Mouse (Mus musculus) brain, adult 10 weeks (tissue): ENCODE measurements around the gene Pkd2l1. TPM values are rescaled to one million over a fixed set of nuclear protein-coding genes. Genes with fewer than 3 reads are reported as not detected.

Experiments
- polyA plus RNA-seq: library from polyadenylated mRNA; stranded (reverse); fragments of 350-450 nt; fragmentation: Illumina TruSeq; extraction: RNeasy Lipid Tissue Mini Kit (QIAGEN cat#74804); gene quantifications from one replicate; pipeline ENCODE4 v1.2.3, GENCODE M21; 2015; ENCODE audit warnings: low read depth, low replicate concordance

Gene Pkd2l1
- polyA plus RNA-seq: 1.1 TPM

GRCm38 (mm10) chr19:44192342-44192741 is at the start of gene Pkd2l1:
Gene Pkd2l1 (minus strand): TSS chr19:44192442.

GRCm38 (mm10) chr19:44203015-44203564 is 10.8 kb upstream of the Pkd2l1 start, which contains the start of gene Scd3:
Gene Scd3 (plus strand): TSS chr19:44203269.

GRCm38 (mm10) chr19:44145702-44146567 is 46.3 kb downstream of the Pkd2l1 start, which contains the start of gene Bloc1s2:
Gene Bloc1s2 (minus strand): TSS chr19:44146446.

DNA sequence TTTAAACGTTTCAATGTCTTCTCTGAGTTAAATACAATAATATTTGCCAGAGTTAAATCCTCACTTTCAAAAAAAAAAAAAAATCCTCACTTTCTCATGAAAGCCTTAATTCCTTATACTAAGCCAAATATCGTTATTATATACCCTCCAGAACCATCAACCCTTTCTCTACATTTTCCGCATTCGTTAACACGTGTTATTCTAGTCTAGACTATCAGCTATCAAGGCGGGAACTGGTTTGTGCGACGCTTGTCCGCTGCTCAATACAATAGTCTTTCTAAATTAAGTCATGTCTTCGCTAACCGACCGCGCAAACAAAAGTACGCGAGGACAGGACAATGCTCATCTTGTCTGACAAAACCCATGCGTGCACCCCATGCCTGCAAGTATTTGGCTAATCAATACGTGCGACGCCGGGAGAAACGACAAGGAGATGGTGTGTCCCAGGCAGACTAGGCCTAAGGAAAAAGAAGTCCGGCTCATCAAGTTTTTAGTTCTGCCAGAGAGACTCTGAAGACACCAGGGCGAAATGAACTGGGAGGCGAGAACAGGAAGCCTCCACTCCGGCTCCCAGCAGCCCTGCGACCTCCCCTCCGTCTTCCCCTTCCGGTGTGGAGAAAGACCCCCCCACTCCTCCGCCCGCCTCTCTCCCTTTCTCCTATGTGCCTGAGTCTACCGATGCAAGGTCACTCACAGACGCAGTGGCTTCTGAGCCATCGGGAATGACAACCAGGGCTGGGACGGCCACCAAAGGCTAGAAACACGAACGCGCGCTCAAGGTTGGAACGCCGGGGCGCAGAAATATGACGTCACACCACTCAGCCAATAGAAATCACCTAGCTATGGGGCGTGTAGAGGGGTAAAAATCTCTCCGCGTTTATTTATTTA is 56.9 kb downstream of the Pkd2l1 start, which contains the start of gene Cwf19l1:
Gene Cwf19l1 (minus strand): TSS at position 805 of the 888 bp plus-strand sequence.

DNA sequence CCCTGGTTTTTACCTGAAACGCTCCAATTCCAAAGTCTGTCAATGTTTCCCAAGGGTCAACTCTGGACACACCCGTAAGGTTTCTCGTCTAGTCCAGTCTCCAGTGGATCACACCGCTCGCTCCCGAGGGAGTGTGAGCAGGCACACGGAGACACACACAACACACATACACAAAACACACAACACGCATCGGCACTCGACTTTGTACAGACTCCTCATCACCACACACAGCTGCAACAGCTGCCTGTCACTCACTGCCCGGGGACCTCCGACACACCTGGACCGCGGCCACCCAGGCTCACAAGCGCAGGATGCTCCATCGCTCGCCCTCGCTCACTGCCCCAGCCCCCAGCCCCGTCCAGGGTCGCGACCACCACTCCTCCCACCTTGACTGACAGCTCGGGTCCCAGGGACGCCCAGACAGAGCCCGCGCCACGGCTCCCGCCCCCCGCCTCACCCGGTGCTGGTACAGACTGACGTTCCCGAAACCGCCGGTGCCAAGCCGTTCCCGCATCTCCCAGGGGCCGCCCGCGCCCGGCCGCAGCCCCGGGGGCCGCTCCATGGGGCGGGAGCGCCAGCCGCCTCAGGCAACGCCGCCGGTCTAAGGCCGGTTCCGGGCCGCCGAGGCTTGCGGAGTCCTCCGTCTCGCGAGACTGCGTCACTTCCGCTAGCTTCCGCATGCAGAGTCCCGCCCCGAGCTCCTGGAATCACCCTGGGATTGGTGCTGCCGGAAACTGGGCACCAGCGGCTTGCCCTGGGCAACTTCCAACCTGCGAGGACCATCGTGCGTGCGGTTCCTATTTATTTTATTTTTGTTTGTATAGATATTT is 85.2 kb downstream of the Pkd2l1 start, which contains the start of gene Chuk:
Gene Chuk (minus strand): TSS at position 650 of the 830 bp plus-strand sequence.

Other genes starting within 250 kb of the Pkd2l1 start
- gene Cpn1, start 205.9 kb downstream of the Pkd2l1 start, polyA plus RNA-seq: 0.49 TPM
- not detected for gene Cyp2c23, start 163.2 kb downstream of the Pkd2l1 start, polyA plus RNA-seq
- gene Erlin1, start 122.7 kb downstream of the Pkd2l1 start, polyA plus RNA-seq: 20.5 TPM
- 53.1 TPM for gene Chuk, start 85.0 kb downstream of the Pkd2l1 start, polyA plus RNA-seq
- gene Cwf19l1, start 56.6 kb downstream of the Pkd2l1 start, polyA plus RNA-seq: 14.9 TPM
- gene Bloc1s2, start 46.0 kb downstream of the Pkd2l1 start, polyA plus RNA-seq: 99.0 TPM
- 6.6 TPM for gene Scd3, start 10.8 kb upstream of the Pkd2l1 start, polyA plus RNA-seq
- gene Scd2, start 101.2 kb upstream of the Pkd2l1 start, polyA plus RNA-seq: 705 TPM
- gene Scd4, start 140.7 kb upstream of the Pkd2l1 start, polyA plus RNA-seq: 0.37 TPM
- gene Scd1, start 215.4 kb upstream of the Pkd2l1 start, polyA plus RNA-seq: 125 TPM